11 mouse cellular contexts compared by ENCODE assay signal in genomic region chr7:141117636-141118035, GRCm38 (mm10). TPM values are rescaled to one million over a fixed set of nuclear protein-coding genes. Genes with fewer than 3 reads are reported as not detected.
DNase-seq lines count a peak whose midpoint lies in the region; ATAC-seq and TF ChIP-seq lines count a peak whose summit lies in the region.
"Had no signal": no experiment of that assay in that cellular context is flagged by ENCODE, and none has a peak within 500 bp of the region (broad histone marks: within the 10 kb centered on the region; RNA-seq: fewer than 3 reads in every experiment).

Gene Ano9 (minus strand): TSS chr7:141117806.

- ATAC-seq in neural tube, embryonic 15.5 days (ENCODE audit: low FRiP score) = no peak
- ATAC-seq in limb, embryonic 14.5 days (ENCODE audit: low FRiP score, low read depth) = no peak
- no peak for ATAC-seq in megakaryocyte progenitor cell, adult 5-6 weeks (replicated peaks; ENCODE audit: poor library complexity)

- peaks cover 10% of the 10 kb centered on the region; the same call in 1 of the 2 replicates for H3K27me3 ChIP-seq in neural tube, embryonic 15.5 days (replicated peaks)
- no peaks in the 10 kb centered on the region for H3K27me3 ChIP-seq in limb, embryonic 14.5 days (ENCODE audit: control insufficient read depth, insufficient read depth, low read length)

- no peak within 1 kb of the TSS for H3K9ac ChIP-seq in neural tube, embryonic 15.5 days (replicated peaks)
- H3K9ac ChIP-seq in limb, embryonic 14.5 days (ENCODE audit: low read depth, low read length, severe bottlenecking) = no peak within 1 kb of the TSS

- 17% methylated on average over 9 of the region's 9 CpGs for WGBS in neural tube, embryonic 15.5 days
- WGBS in limb, embryonic 14.5 days = 9% methylated on average over 9 of the region's 9 CpGs

- H3K27ac ChIP-seq in neural tube, embryonic 15.5 days (replicated peaks) = no peak within 1 kb of the TSS
- no peak within 1 kb of the TSS for H3K27ac ChIP-seq in limb, embryonic 14.5 days (replicated peaks; ENCODE audit: low read depth, low read length)
- no peak within 1 kb of the TSS for H3K27ac ChIP-seq in gastrocnemius, adult 2 months

- H3K4me2 ChIP-seq in neural tube, embryonic 15.5 days = 0 out of 2 replicates have a peak within 1 kb of the TSS, but pooled peaks have one; percentile 9
- H3K4me2 ChIP-seq in limb, embryonic 14.5 days (replicated peaks; ENCODE audit: low read depth, low read length, severe bottlenecking) = peak within 1 kb of the TSS; percentile 20; the same call in 1 of the 2 replicates

- no peaks in the 10 kb centered on the region for H3K36me3 ChIP-seq in neural tube, embryonic 15.5 days
- H3K36me3 ChIP-seq in limb, embryonic 14.5 days (ENCODE audit: control insufficient read depth, insufficient read depth, low read length) = no peaks in the 10 kb centered on the region
- H3K36me3 ChIP-seq: G1E had no signal

- no peaks in the 10 kb centered on the region for H3K4me1 ChIP-seq in neural tube, embryonic 15.5 days
- no peaks in the 10 kb centered on the region for H3K4me1 ChIP-seq in limb, embryonic 14.5 days (ENCODE audit: control insufficient read depth, insufficient read depth, low read length)

- intact Hi-C loops in gastrocnemius, adult 2 months (cut with DNase I) = no loop called here

- H3K9me3 ChIP-seq in neural tube, embryonic 15.5 days (replicated peaks) = no peaks in the 10 kb centered on the region
- no peaks in the 10 kb centered on the region for H3K9me3 ChIP-seq in limb, embryonic 14.5 days (ENCODE audit: control insufficient read depth, low read length)
- H3K9me3 ChIP-seq: G1E had no signal

- no peak for TF ChIP-seq CTCF in gastrocnemius, adult 2 months (IDR thresholded peaks at IDR 0.05)

- TF ChIP-seq POLR2A in limb, embryonic 14.5 days (IDR thresholded peaks at IDR 0.05; ENCODE audit: borderline replicate concordance, extremely low read depth, insufficient read depth, insufficient read length) = no peak

- DNase-seq in neural tube, embryonic 10.5 days (ENCODE audit: extremely low spot score, low spot score) = no peak
- peak; percentile 76 for DNase-seq in kidney, adult 18-20 months
- no peak for DNase-seq in limb, embryonic 14.5 days (ENCODE audit: low spot score)
- DNase-seq in yolk sac, embryonic 10.5 days (ENCODE audit: low spot score) = peak; percentile 60
- DNase-seq in gastrocnemius, adult 2 months = no peak
- DNase-seq in embryo, embryonic 10 days (ENCODE audit: low spot score) = no peak

- no peak within 1 kb of the TSS for H3K4me3 ChIP-seq in neural tube, embryonic 15.5 days (replicated peaks)
- H3K4me3 ChIP-seq in limb, embryonic 14.5 days (replicated peaks; ENCODE audit: low read length) = no peak within 1 kb of the TSS
- no peak within 1 kb of the TSS for H3K4me3 ChIP-seq in gastrocnemius, adult 2 months

RNA-seq across cellular contexts. Expression of gene Ano9, which starts in this region (rescaled TPM):
- 0.60 and 1.4 TPM in 2 replicates for polyA plus RNA-seq in neural tube, embryonic 15.5 days (2015; fragmentation: Nextera tagmentation; extraction: Ambion mirVana)
- polyA plus RNA-seq in limb, embryonic 14.5 days (2012; rRNA removed) = 6.3 and 8.0 TPM in 2 replicates
- polyA plus RNA-seq in limb, embryonic 14.5 days (2014; fragmentation: Nextera tagmentation; extraction: Ambion mirVana) = 3.6 and 4.3 TPM in 2 replicates
- total RNA-seq in megakaryocyte progenitor cell, adult 5-6 weeks (2015) = not detected in 2 replicates
- total RNA-seq in megakaryocyte progenitor cell, adult 5-6 weeks (2017) = not detected in 2 replicates
- not detected for total RNA-seq in gastrocnemius, adult 2 months (2021)
- total RNA-seq: megakaryocyte, adult 5-6 weeks had no signal
- polyA plus RNA-seq: cortical plate, adult 2 months; G1E had no signal

Comparison
In these comparisons a context has a peak if more than half of its experiments do, and no peak if none do; other contexts are left out.
1. DNase-seq: peak in kidney, adult 18-20 months (single experiment) and yolk sac, embryonic 10.5 days (single experiment); none in neural tube, embryonic 10.5 days (single experiment), limb, embryonic 14.5 days (single experiment), gastrocnemius, adult 2 months (single experiment) and embryo, embryonic 10 days (single experiment).